Mouse (Mus musculus) urinary bladder, postnatal 36 days (tissue): ENCODE measurements around the gene Mlc1.

Source experiments
- DNase-seq, 2 experiments: peaks; one replicate each; pipeline ENCODE4 v3.0.0; 2022; ENCODE audit warnings: low spot score in 2 of 2, mixed read lengths in 1 of 2

Mlc1 gene

DNA sequence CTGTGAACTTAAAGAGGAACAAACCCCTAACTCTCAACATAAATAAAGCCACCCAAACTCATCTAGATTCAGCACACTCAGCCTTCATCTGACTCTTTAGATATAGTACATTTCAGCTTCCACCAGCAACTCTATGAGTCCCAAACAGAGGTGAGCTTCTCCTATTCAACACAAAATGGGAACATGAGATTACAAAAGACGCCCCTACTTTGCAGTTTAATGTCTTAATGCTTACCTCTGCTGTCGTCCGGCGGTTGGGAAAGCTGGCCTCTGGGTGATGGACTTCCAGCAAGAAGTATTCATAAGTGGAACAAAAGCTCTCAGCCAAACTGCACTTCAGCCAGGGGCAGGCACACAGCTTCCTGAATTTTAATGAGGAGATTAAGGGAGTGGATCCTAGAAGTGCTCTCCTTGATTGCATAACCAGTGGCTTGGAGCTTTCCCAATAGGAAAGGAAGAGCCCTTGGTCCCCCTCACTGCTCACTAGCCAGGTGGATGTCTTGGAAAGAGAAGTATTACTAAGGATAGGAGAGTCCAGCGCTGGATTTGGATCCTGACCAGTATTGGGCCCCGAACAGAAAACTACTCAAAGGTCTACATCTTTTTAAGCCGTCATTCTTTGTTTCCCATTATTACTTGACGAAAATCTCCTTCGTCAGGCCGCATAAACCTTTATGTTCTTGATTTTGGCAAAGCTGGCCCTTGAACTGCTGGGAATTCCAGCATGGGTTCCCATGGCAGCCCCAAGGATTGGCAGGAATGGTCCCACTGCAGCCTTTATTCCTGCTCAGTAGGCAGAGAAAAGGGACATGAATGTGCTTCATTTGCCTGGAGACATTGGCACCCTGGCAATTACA lies at the start of gene Mlc1:
Mlc1 (minus strand) TSS at position 727 of the 857 bp plus-strand sequence.
- DNase-seq, result no peak

DNA sequence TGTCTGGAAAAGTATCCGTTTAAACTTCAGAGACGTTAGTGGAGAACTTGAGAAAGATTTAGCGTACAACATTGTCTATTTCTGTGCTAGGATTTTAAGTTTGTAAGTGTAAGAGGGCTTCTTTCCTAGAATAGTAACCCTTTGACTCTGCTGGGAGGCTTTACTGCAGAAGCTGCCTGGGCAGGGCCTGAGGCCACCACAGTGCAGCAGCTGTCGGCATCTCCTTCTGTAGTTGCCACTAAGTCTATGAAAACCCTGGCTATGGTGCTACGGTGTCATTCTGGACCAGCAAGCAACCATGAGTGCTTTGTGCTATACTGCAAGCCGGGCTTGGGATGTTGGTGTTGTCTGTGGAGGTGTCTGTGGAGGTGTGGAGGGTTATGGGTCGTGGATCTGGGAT lies 41.7 kb upstream of the Mlc1 start:
- DNase-seq, result no peak

DNA sequence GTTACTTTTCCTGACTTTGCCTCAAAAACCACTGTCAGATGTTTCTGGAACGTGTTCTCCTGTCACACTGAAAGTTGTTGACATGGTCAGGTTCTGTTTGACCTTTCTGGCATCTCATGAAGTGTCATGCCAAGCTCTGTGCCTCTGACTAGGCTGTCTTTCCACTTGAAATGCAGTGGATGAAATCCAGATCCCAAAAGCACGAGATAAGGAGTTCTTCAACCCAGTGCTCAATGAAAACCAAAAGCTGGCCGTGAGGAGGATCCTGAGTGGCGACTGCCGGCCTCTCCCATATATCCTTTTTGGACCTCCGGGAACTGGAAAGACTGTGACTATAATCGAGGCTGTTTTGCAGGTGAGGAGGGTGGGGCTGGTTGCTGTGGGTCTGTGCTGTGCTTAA lies 41.3 kb upstream of the Mlc1 start:
- no peak for DNase-seq

DNA sequence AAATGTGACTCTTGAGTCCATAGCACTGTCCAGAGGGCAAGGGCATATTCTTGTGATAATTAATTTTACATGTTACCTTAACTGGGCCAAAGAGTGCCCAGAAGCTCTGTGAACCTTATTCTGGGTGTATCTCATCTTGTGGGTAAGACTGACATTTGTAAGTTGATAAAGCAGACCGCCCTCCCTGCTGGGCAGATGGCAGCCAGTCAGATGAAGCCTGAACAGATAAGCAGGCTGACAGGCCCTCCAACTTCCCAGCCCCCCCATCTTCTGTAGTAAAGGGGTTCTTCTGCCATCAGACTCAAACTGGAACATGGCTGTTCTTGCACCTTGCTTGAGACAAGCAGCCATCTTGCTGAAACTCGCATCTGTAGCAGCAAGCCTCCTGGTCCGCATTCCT lies 37.9 kb upstream of the Mlc1 start:
- DNase-seq, result no peak

DNA sequence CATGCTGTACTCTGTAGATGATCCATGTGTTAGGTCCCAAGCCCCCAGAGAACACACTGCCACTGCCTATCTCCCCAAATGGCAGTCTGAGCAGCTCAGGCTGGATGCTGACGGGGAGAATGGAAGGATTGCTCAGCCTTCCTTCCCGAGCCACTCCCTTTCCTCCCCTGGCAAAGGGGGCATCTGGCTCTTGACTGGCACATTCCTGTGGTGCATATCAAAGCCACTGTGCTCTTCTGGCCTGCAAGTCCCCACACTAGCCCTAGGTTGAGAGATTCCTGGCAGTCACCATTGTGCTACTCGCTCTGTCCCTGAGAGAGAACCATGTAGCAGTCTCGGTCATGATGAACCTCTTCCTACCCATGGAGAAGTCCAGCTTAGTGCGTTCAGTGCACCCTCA lies 29.0 kb upstream of the Mlc1 start:
- no peak for DNase-seq

DNA sequence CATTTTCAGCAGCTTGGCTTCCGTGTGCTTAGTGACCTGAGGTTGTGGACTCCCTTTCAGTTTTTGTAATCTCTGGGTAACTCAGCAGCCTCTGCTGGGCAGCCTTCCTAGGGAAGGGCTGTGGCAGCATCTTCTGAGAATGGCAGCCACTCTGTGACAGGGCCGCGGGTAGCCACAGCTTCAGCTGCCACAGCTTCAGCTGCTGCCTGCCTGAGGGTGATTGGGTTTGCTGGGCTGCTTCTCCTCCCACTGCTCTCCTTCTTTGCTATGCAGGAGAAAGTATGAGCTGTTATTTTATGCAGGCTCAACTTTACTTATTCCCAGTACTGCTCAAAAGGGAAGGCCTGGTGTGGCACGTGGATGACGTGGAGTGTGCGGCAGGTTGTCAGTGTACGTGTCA lies 28.2 kb upstream of the Mlc1 start:
- DNase-seq, result no peak

DNA sequence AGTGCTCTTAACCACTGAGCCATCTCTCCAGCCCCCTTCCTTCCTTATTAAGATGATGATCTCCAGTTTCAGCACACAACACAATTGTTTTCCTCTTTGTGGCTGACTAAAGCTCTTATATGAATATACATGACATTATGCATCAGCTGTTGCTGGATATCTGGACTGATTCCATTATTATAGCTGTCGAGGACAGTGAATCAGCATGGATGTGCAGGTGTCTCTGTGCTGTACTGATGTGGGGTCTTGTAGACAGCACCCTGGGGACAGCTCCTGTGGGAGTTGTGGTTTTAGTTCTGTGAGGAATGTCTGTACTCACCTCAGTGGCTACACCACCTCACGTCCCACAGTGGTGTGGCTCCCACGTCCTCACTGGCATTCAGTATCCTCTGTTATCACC lies 22.4 kb upstream of the Mlc1 start:
- DNase-seq, result no peak

DNA sequence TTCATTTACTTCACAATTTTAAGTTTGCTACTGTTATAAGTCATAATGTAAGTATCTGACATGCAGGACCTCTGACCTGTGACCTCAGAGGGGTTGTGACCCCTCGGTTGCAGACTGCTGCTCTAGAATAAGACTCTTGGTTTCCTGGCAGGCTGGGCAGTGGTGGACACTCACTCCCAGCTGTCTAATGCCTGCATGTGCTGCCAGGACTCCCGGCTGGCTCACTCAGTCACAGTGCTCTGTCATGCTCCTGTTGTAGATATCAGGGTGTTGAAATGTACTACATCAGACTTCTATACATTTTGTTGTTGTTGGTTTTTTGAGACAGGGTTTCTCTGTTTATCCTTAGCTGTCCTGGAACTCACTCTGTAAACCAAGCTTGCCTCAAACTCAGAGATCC lies 21.6 kb upstream of the Mlc1 start:
- no peak for DNase-seq

DNA sequence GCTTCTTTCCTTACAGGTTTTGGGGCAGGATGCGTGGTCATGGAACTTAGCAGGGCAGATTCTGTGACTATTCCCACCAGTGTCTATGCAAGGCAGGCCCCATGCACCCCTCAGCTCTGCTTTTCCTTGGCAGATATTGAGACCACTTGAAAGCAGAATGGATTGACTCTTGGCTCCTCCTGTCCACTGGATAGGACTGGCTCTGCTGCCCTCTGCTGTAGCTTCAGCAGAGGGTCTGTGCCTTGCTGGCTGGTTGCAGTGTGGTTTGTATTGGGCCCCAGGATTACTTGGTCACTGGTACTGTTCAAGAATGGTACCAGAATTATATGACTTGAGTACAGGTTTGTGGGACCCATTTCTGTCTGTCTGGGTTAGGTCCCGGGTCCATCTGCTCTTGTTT lies 20.3 kb upstream of the Mlc1 start:
- DNase-seq, result no peak

DNA sequence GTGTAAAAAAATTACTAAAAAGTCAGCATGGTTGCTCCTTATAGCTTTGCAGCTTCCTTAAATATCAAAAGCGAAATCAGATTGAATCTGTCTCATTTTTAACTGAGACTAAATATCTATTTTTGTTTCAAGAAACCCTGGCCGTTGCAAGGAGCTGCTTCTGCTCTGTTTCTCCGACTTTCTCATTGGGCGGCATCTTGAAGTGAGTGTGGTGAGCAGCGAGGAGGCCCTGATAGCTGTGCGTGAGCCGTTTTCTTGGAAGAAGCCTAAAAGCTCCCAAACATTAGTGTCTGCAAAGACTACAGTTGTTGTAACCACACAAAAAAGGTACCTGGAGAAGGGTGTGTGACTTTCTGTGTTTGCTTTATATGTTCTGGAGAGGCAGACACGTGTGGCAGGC lies 19.8 kb upstream of the Mlc1 start:
- DNase-seq, result no peak

DNA sequence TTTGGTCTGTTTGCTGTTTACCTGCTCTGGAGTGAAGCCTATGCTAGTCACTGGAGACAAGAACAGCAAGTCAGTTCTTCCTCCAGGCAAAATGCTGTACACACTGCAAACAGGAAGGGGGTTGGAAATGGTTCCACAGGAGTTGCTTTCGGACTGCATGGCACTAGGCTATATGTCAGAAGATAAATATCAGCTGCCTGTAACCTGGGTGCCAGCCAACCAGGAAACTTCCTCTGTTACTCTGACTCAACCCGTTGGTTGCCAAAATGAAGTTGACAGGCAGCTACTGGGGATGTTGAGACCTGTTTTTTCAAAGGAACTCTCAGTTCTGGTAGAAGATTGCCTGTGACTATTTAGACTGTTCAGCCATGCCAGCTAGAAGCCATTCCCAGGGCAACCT lies 10.4 kb upstream of the Mlc1 start:
- DNase-seq, result peak; percentile 33 to 50

DNA sequence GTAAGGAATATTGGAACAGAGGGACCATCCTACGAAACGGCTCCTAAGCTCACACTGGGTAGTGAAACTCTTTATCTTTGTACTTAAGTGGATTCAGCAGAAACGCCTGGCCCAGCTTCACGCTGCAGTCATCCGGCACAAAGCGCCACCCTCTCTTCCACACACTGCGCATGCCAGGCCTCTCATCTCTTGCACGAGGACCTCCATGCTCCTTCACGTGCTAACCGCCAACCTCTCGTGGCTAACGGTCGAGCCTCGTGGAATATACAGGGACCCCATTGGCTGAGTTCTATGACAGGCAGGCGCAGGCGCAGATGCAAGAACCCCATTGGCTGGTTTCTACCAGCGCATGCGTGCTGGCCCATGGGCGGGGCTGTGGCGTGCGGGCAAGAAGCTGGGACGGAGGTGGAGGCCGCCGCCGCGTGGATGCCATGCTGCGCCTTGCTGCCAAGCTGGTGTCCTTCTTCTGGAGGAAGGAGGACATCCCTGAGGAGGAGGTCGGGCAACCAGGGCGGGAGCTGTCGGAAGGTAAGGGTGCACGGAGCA lies 3.8 kb upstream of the Mlc1 start, which contains the start of gene Mov10l1:
Mov10l1 (plus strand) TSS at position 376 of the 546 bp plus-strand sequence.
- DNase-seq, result no peak

DNA sequence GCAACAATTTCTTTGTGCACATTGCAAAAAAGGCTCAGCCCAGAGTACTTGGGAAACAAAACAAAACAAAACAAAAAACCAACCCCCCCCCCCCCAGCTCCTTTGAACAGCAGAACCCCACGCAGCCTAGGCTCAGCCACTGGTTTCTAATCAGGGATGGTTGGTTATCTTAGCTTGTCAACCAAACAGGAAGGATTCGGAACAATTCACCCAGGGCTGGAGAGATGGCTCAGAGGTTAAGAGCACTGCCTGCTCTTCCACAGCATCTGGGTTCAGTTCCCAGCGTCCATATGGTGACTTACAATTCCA lies 285 bp upstream of the Mlc1 start:
- no peak for DNase-seq

DNA sequence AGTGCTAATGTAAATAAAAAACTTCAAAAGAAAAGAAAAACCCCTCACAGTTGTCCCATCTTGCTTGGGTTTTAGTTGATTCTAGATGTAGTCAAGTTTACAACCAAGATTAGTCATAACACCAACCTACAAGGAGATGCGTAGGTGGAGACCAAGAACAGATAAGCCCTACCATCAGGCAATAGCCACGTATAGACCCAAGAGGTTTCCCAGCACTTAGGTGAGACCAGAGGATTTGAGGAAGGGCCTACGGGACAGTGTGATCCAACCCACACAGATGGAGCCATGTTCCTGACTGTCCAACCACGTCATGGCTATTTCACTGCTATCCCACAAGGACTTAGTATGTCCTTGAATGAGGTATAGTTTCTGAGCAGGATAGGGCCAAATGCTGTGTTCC lies 6.5 kb downstream of the Mlc1 start:
- no peak for DNase-seq

DNA sequence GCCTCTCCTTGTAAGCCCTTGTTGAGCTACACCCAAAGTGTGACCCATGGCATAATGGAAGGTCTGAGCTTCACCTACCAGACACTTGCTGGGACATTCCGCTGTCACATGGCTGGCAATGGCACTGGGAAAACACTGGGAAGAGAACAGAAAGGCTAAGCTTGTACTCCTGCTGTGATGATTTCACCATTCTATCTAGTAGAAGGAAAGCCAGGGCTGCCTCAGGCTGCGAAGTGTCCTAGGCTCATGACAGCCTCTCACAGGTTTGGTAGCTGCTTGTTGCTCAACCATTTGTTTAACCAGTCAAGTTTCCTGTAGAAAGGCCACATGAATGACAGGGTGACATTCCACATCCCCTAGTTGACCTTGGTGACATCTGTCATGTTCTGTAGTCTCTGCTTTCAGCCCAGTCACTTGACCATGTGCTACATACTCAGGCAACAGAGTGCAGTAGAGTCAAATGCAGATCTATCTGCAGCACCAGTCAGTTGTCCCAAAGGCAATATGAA lies 14.7 kb downstream of the Mlc1 start:
- no peak for DNase-seq

DNA sequence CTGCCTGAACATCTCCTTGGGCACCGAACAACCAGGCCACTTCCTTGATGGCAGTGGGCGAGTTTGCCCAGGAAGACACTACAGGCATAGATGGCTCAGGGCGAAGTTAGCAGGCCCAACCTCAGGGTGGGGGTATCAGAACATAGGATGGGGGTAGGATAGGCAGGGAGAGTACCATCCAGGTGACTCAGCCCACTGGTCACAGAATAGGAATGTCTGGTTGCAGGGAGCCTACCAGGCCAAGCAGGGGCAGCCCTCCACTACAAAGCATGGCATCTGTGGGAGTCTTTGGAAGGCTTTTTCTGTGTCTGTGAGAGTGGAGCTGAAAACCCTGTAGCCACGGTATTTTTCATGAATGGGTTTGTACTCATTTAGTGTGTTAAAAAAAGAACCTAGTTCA lies 21.3 kb downstream of the Mlc1 start:
- no peak for DNase-seq

DNA sequence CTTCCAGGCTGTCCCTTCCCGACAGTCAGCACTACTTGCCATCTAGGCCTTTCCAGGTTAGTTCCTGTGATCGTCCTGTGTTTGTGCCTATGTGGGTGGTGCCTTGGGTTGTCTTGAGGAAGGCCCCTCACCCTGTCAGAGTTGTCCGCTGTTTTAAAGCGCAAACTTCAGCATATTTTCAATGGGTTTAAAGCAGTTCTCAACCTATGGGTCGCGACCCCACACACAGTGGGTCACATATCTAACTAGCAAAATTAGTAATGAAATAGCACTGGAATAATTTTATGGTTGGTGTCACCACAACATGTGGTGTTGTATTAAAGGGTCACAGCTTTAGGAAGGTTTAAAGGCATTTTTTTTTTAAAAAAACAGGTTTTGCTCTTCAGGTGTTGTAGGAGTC lies 23.5 kb downstream of the Mlc1 start:
- DNase-seq, result no peak

DNA sequence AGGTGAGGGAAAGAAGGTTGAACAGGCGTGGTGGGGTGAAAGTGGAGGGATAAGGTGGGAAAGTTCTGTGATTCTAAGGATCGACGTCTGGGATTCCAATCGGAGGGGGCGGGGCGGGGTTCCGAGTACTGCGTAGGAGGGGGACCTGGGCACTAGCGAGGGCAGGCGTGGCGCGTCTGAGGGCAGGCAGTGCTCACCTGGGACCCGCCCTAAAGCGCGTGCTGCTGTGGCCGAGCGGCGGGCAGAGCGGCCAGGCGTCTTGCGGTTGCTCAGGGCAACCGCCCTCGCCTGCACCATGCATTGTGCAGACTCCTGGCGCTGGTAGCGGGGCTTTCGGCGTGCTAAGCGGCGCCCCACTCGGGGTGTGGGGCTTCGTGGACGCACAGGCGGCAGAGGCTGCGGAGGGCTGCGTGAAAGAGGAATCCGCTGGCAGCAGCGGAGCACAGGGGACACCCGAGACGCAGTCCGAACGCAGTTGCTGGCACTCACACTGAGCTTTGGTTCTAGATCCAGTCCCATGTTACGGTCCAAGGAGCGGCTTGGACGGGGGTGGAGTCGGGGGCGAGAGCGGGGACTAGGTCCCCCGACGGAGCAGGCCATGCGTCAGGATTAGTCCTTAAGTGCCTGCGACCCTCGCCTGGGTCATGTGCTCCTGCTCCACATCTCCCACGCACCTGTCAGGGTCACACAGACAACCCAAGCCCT lies 24.3 kb downstream of the Mlc1 start, which contains the start of gene Ttll8:
Ttll8 (minus strand) TSS at position 51 of the 705 bp plus-strand sequence.
- DNase-seq, result peak; percentile 15 to 20

DNA sequence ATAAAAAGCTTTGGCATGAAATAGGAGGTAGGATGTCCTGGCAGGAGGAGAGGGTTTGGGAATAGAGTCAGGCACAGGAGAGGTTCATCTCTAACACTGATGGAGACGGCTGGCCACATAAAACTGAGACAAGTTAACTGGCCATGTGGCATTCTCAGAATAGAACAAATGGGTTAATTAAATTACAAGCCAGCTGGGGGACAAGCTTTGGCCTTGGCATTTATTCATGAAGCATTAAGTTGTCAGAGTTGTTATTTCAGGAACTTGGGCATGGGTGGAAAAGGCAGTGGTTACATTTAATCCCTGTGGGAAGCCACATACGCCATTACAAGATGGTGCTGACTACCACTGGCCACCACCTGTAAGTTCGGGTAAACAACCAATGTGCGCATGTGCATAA lies 27.6 kb downstream of the Mlc1 start:
- DNase-seq, result no peak

DNA sequence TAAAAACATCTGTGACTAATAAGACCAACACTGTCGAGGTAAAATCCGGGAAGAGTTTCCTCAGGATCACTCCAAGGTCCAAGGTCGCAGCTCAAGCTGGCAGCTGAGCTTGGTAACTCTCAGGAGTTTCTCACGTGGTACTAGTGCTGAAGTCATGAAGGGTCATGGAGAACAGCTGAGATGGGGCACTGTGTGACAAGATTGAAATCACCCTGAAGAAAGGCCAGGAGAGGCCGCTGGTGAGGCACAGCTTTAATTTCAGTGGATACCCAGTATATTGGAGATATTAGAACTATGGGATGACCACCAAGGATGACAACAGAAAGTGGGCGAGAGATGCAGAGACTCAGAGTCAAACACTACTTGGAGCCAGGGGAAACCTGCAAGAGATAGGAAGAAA lies 32.0 kb downstream of the Mlc1 start:
- no peak for DNase-seq

DNA sequence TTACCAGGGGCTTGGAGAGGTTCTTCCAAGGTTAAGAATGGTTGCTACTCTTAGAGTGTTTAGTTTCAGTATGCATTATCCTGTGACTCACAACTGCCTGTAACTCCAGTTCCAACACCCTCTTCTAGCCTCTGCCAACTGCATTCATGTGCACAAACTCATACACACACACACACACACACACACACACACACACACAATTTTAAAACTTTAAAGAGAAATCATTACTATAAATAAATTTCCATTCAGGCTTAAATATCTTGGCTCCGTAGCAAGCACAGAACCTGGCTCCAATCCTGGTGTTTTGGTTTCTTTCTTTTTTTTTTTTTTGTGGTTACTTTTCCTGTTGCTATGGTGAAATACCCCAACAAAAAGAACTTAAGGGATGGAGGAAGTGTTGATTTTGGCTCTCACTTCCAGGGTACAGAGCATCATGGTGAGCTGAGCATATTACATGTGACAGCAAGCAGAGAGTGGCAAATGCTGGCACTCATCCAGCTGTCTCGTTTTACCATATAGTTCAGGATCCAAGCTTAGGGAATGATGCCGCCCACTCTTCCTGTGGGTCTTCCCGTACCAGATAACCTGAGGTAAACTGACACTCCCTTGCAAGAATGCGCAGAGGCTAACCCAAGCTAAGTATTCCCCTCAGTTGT lies 34.8 kb downstream of the Mlc1 start:
- DNase-seq, result no peak

DNA sequence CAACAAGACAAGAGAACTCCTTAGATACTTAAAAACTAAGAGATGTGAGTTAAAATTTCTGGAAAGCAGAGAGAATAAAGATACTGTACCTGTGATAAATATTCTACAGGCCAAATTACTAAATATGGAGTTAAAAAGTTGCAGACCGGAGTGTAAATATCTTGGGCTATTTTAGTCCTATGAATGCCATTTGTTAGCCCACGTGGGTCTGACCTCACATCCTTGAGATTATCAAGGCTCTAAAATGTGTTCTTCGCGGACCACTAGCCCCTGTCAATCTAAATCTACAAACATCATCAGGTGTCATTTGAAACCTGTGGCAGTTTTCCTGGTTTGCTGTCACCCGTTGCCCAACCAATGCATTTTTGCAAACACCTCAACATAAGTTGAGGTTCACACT lies 36.0 kb downstream of the Mlc1 start:
- DNase-seq, result no peak
